Mouse (Mus musculus): Measurements from ENCODE around the gene Whrn. TPM values are rescaled to one million over a fixed set of nuclear protein-coding genes. Genes with fewer than 3 reads are reported as not detected.

Gene Whrn
- total RNA-seq, 2 experiments from 2014 or later: 41.7 to 45.8 TPM

GRCm38 (mm10) chr4:63418270-63418669 is 77.5 kb downstream of the Whrn start:
- no peak for DNase-seq (ENCODE audit: extremely low spot score in 1 of 2, low spot score in 2 of 2)
- intact Hi-C loops (cut with DNase I): loop anchor here (5.0 kb wide), 3 partner anchors 79 to 1074 kb away; partner anchors contain the start of gene Whrn

- DNase-seq (ENCODE audit: extremely low spot score in 1 of 2, low spot score in 2 of 2): peak; percentile 82 to 86
- intact Hi-C loops (cut with DNase I): loop anchor here (2.0 to 5.0 kb wide), 4 partner anchors 80 to 1075 kb away; partner anchors contain the start of gene Whrn
These were observed 78.4 kb downstream of the Whrn start for GRCm38 (mm10) chr4:63417318-63417957.

GRCm38 (mm10) chr4:63414951-63415350 is 80.8 kb downstream of the Whrn start:
- no peak for DNase-seq (ENCODE audit: extremely low spot score in 1 of 2, low spot score in 2 of 2)
- intact Hi-C loops (cut with DNase I): loop anchor here (5.0 kb wide), 3 partner anchors 82 to 1077 kb away; partner anchors contain the start of gene Whrn

- DNase-seq (ENCODE audit: extremely low spot score in 1 of 2, low spot score in 2 of 2): no peak
- intact Hi-C loops (cut with DNase I): no loop called here
These were observed 84.6 kb downstream of the Whrn start for GRCm38 (mm10) chr4:63411222-63411621.

- intact Hi-C loops (cut with DNase I): no loop called here
- peak; percentile 91 to 97 for DNase-seq (ENCODE audit: extremely low spot score in 1 of 2, low spot score in 2 of 2)
These were observed 85.2 kb downstream of the Whrn start for GRCm38 (mm10) chr4:63410583-63410934.

GRCm38 (mm10) chr4:63409908-63410582 is 85.7 kb downstream of the Whrn start:
- peak; percentile 36 to 80 for DNase-seq (ENCODE audit: extremely low spot score in 1 of 2, low spot score in 2 of 2)
- intact Hi-C loops (cut with DNase I): loop anchor here (5.0 kb wide), 1 partner anchor 253 kb away; no protein-coding TSS in a partner anchor

GRCm38 (mm10) chr4:63409317-63409907 is 86.4 kb downstream of the Whrn start:
- DNase-seq (ENCODE audit: extremely low spot score in 1 of 2, low spot score in 2 of 2): no peak
- intact Hi-C loops (cut with DNase I): loop anchor here (5.0 kb wide), 1 partner anchor 252 kb away; no protein-coding TSS in a partner anchor

- DNase-seq (ENCODE audit: extremely low spot score in 1 of 2, low spot score in 2 of 2): peak; percentile 51 to 69
- intact Hi-C loops (cut with DNase I): loop anchor here (1.0 to 5.0 kb wide), 2 partner anchors 40 to 251 kb away; no protein-coding TSS in a partner anchor
These were observed 87.1 kb downstream of the Whrn start for GRCm38 (mm10) chr4:63408649-63409048.

GRCm38 (mm10) chr4:63408247-63408646 is 87.5 kb downstream of the Whrn start:
- intact Hi-C loops (cut with DNase I): loop anchor here (1.0 to 5.0 kb wide), 2 partner anchors 40 to 251 kb away; no protein-coding TSS in a partner anchor
- DNase-seq (ENCODE audit: extremely low spot score in 1 of 2, low spot score in 2 of 2): no peak

GRCm38 (mm10) chr4:63405683-63406082 is 90.1 kb downstream of the Whrn start:
- DNase-seq (ENCODE audit: extremely low spot score in 1 of 2, low spot score in 2 of 2): no peak
- intact Hi-C loops (cut with DNase I): loop anchor here (5.0 kb wide), 1 partner anchor 248 kb away; no protein-coding TSS in a partner anchor

- intact Hi-C loops (cut with DNase I): loop anchor here (5.0 kb wide), 1 partner anchor 248 kb away; no protein-coding TSS in a partner anchor
- DNase-seq (ENCODE audit: extremely low spot score in 1 of 2, low spot score in 2 of 2): no peak
These were observed 90.7 kb downstream of the Whrn start for GRCm38 (mm10) chr4:63405051-63405450.

GRCm38 (mm10) chr4:63404205-63404604 is 91.6 kb downstream of the Whrn start:
- DNase-seq (ENCODE audit: extremely low spot score in 1 of 2, low spot score in 2 of 2): no peak
- intact Hi-C loops (cut with DNase I): no loop called here

GRCm38 (mm10) chr4:63403040-63403959 is 92.5 kb downstream of the Whrn start, which contains the start of gene Akna:
TSS of gene Akna (minus strand) at chr4:63403354.
- DNase-seq (ENCODE audit: extremely low spot score in 1 of 2, low spot score in 2 of 2): peak; percentile 71 to 95
- intact Hi-C loops (cut with DNase I): no loop called here

GRCm38 (mm10) chr4:63402558-63402957 is 93.2 kb downstream of the Whrn start:
- intact Hi-C loops (cut with DNase I): no loop called here
- DNase-seq (ENCODE audit: extremely low spot score in 1 of 2, low spot score in 2 of 2): no peak

GRCm38 (mm10) chr4:63402056-63402455 is 93.7 kb downstream of the Whrn start:
- DNase-seq (ENCODE audit: extremely low spot score in 1 of 2, low spot score in 2 of 2): no peak

GRCm38 (mm10) chr4:63401620-63402019 is 94.2 kb downstream of the Whrn start:
- no peak for DNase-seq (ENCODE audit: extremely low spot score in 1 of 2, low spot score in 2 of 2)
- intact Hi-C loops (cut with DNase I): no loop called here

More at GRCm38 (mm10) chr4:63402056-63402455, 93.7 kb downstream of the Whrn start:
- intact Hi-C loops (cut with DNase I): no loop called here

- intact Hi-C loops (cut with DNase I): no loop called here
- no peak for DNase-seq (ENCODE audit: extremely low spot score in 1 of 2, low spot score in 2 of 2)
These were observed 95.1 kb downstream of the Whrn start for GRCm38 (mm10) chr4:63400541-63401306.
